Mouse (Mus musculus) CH12.LX (cell line): ENCODE measurements around the gene Stoml2. TPM values are rescaled to one million over a fixed set of nuclear protein-coding genes. Genes with fewer than 3 reads are reported as not detected.

Experiments used
- DNase-seq: peaks from one replicate; pipeline ENCODE4 v3.0.0-alpha.2; 2013; ENCODE audit errors: extremely low read depth
- H3K27ac ChIP-seq: 2 replicates; pipeline ENCODE4 v1.5.1; 2012; ENCODE audit warnings: low read depth, mild to moderate bottlenecking, control low read depth, moderate library complexity; ENCODE audit not compliant: insufficient read depth
- H3K27me3 ChIP-seq: replicated peaks from 2 replicates; pipeline ENCODE3; 2012; ENCODE audit warnings: inconsistent platforms
- H3K36me3 ChIP-seq, 2 experiments: replicated peaks in 1 of 2; 2 replicates each; pipeline versions ENCODE3 to v1.6.1; 2012; ENCODE audit warnings: inconsistent platforms in 1 of 2, low read length in 1 of 2, mild to moderate bottlenecking in 1 of 2, mixed read lengths in 1 of 2, moderate library complexity in 1 of 2; ENCODE audit not compliant: control insufficient read depth in 1 of 2, insufficient read depth in 1 of 2
- H3K4me1 ChIP-seq, 2 experiments: 2 replicates each; pipeline ENCODE4 v1.6.1; 2012; ENCODE audit warnings: inconsistent platforms in 1 of 2, moderate library complexity in 1 of 2; ENCODE audit not compliant: insufficient read depth in 2 of 2, control insufficient read depth in 1 of 2
- H3K4me2 ChIP-seq: 2 replicates; pipeline ENCODE4 v1.6.1; 2012; ENCODE audit warnings: low read depth, mild to moderate bottlenecking, control low read depth; ENCODE audit not compliant: poor library complexity, insufficient read depth, severe bottlenecking
- H3K4me3 ChIP-seq, 3 experiments: fragments of 150-350 bp in 1 of 3; sonication (generic) in 1 of 3; replicated peaks in 1 of 3; 2 replicates each; pipeline versions ENCODE3 to v1.5.1; 2011 to 2012; ENCODE audit warnings: low read depth in 2 of 3, low read length in 2 of 3, mild to moderate bottlenecking in 2 of 3, moderate library complexity in 2 of 3, control low read depth in 1 of 3, improper control_type of control experiment in 1 of 3, inconsistent platforms in 1 of 3, mixed read lengths in 1 of 3; ENCODE audit not compliant: poor library complexity in 1 of 3
- H3K79me2 ChIP-seq: replicated peaks from 2 replicates; pipeline ENCODE4 v1.6.1; 2012; ENCODE audit warnings: mild to moderate bottlenecking, moderate library complexity; ENCODE audit not compliant: control insufficient read depth, poor library complexity, insufficient read depth, severe bottlenecking; ENCODE audit errors: extremely low read depth
- H3K9ac ChIP-seq: 2 replicates; pipeline ENCODE4 v1.6.1; 2012; ENCODE audit warnings: low read depth, mild to moderate bottlenecking, control low read depth, moderate library complexity; ENCODE audit not compliant: insufficient read depth
- H3K9me3 ChIP-seq: replicated peaks from 2 replicates; pipeline ENCODE3; 2012; ENCODE audit warnings: low read length, inconsistent platforms, mixed read lengths
- CTCF ChIP-seq, 2 experiments: IDR thresholded peaks in 1 of 2; conservative IDR thresholded peaks in 1 of 2; 2 replicates each; pipeline ENCODE4 v1.5.1; 2011 to 2012; ENCODE audit warnings: low read depth in 2 of 2, low read length in 2 of 2, improper control_type of control experiment in 1 of 2, inconsistent platforms in 1 of 2, mild to moderate bottlenecking in 1 of 2, moderate library complexity in 1 of 2
- EP300 ChIP-seq: IDR thresholded peaks from 2 replicates; pipeline ENCODE4 v1.6.1; 2011; ENCODE audit warnings: low read length, improper control_type of control experiment
- ETS1 ChIP-seq: conservative IDR thresholded peaks from 2 replicates; pipeline ENCODE4 v1.6.1; 2012; ENCODE audit warnings: low read depth, mild to moderate bottlenecking, inconsistent platforms, low read length, improper control_type of control experiment, moderate library complexity
- GABPA ChIP-seq: IDR thresholded peaks from 2 replicates; pipeline ENCODE4 v1.6.1; 2012; ENCODE audit warnings: low read depth, low read length, improper control_type of control experiment, inconsistent platforms; ENCODE audit not compliant: insufficient replicate concordance
- IRF4 ChIP-seq: IDR thresholded peaks from 2 replicates; pipeline ENCODE4 v1.6.1; 2014; ENCODE audit warnings: low read depth, mild to moderate bottlenecking, inconsistent platforms, low read length, improper control_type of control experiment
- JUN ChIP-seq: IDR thresholded peaks from 2 replicates; pipeline ENCODE4 v1.6.1; 2011; ENCODE audit warnings: low read depth, mild to moderate bottlenecking, low read length, improper control_type of control experiment, moderate library complexity; ENCODE audit not compliant: insufficient read depth
- JUND ChIP-seq: conservative IDR thresholded peaks from 2 replicates; pipeline ENCODE4 v1.6.1; 2011; ENCODE audit warnings: low read depth, low read length, improper control_type of control experiment
- KAT2A ChIP-seq: IDR thresholded peaks from 2 replicates; pipeline ENCODE4 v1.6.1; 2012; ENCODE audit warnings: low read length, improper control_type of control experiment, inconsistent platforms; ENCODE audit not compliant: insufficient replicate concordance
- MAFK ChIP-seq: IDR thresholded peaks from 2 replicates; pipeline ENCODE4 v1.6.1; 2011; ENCODE audit warnings: low read length, improper control_type of control experiment; ENCODE audit not compliant: insufficient replicate concordance
- MYC ChIP-seq: IDR thresholded peaks from 2 replicates; pipeline ENCODE4 v1.6.1; 2011; ENCODE audit warnings: low read depth, mild to moderate bottlenecking, improper control_type of control experiment, low read length
- NELFE ChIP-seq: IDR thresholded peaks from 2 replicates; pipeline ENCODE4 v1.6.1; 2011; ENCODE audit warnings: low read depth, low read length, improper control_type of control experiment
- PAX5 ChIP-seq: IDR thresholded peaks from 2 replicates; pipeline ENCODE4 v1.6.1; 2012; ENCODE audit warnings: low read length, inconsistent platforms, mixed read lengths
- POLR2AphosphoS2 ChIP-seq: IDR thresholded peaks from 2 replicates; pipeline ENCODE4 v1.6.1; 2011; ENCODE audit warnings: low read depth, low read length, improper control_type of control experiment
- SMC3 ChIP-seq: IDR thresholded peaks from 2 replicates; pipeline ENCODE4 v1.6.1; 2011; ENCODE audit warnings: low read depth, low read length, improper control_type of control experiment
- UBTF ChIP-seq: IDR thresholded peaks from 2 replicates; pipeline ENCODE4 v1.6.1; 2012; ENCODE audit warnings: low read depth, mild to moderate bottlenecking, inconsistent platforms, low read length, improper control_type of control experiment, moderate library complexity
- USF2 ChIP-seq: conservative IDR thresholded peaks from 2 replicates; pipeline ENCODE4 v1.6.1; 2011; ENCODE audit warnings: low read depth, low read length, improper control_type of control experiment
- ZC3H11A ChIP-seq: IDR thresholded peaks from 2 replicates; pipeline ENCODE4 v1.6.1; 2012; ENCODE audit warnings: low read depth, mild to moderate bottlenecking, inconsistent platforms, low read length, improper control_type of control experiment
- ZNF384 ChIP-seq: IDR thresholded peaks from 2 replicates; pipeline ENCODE4 v1.6.1; 2012; ENCODE audit warnings: low read depth, low read length, improper control_type of control experiment, inconsistent platforms
- dilution Hi-C: fragments of 300-500 bp; cut with MboI; formaldehyde crosslinking; loops from 2 replicates; pipeline ENCODE4 v1.14.3; 2020; ENCODE audit warnings: low sequenced_read_pairs; ENCODE audit not compliant: extremely low pct_unique_long_range_greater_than_20kb, extremely low pct_ligation_motif_present
- in situ Hi-C: fragments of 300-500 bp; cut with MboI; formaldehyde crosslinking; loops from 3 replicates; pipeline ENCODE4 v1.14.3; 2019; ENCODE audit warnings: low sequenced_read_pairs, low pct_ligation_motif_present, low pct_unique_long_range_greater_than_20kb, mixed read lengths
- polyA plus RNA-seq: library from polyadenylated mRNA; unstranded; fragments of >175 nt; gene quantifications from 2 replicates; pipeline ENCODE4 v1.2.1, GENCODE M21; 2012; ENCODE audit warnings: low read depth; ENCODE audit not compliant: insufficient read length
- total RNA-seq, 2 experiments: library from RNA; depleted of rRNA; stranded (reverse); fragments of 300-350 nt in 1 of 2; fragments of >200 nt in 1 of 2; gene quantifications; 2 replicates each; pipeline ENCODE4 v1.2.3; 2012 to 2014

Stoml2 gene
- total and polyA plus RNA-seq, 3 experiments: 293 to 330 (median 296) TPM

DNA sequence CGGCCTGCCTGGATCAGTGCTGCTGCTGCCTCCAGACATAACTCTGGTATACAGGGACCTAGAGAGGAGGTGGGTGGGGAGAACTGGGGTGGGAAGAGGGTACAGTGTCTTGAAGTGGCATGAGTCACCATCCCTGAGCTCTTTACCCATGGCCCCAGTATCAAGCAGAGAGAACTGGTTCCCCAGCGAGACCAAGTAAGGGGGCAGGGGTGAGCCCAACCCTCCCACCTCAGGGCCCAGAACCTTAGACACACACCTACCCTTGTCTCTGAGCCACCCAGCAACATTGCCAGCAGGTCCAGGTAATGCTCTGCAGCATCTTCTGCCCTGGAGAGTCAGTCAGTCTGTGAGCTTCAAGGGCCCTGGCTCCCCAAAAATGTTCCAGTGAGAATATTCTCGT lies 26.6 kb downstream of the Stoml2 start (continued):
- no peak for TF ChIP-seq JUND
- TF ChIP-seq ZNF384: no peak
- no peak for TF ChIP-seq EP300

- TF ChIP-seq UBTF (no peak), MAFK (no peak), KAT2A (no peak), ZC3H11A (no peak)
- TF ChIP-seq, all 38 proteins: peak for 0
- H3K4me3 ChIP-seq: no peak overlapping the region
- no peak overlapping the region for H3K27ac ChIP-seq
- peaks cover 20% of the 10 kb centered on the region for H3K79me2 ChIP-seq
- no peaks in the 10 kb centered on the region for H3K9me3 ChIP-seq
- no peak overlapping the region for H3K9ac ChIP-seq
- in situ Hi-C loops (loop anchor here (25.0 kb wide), 1 partner anchor 559 kb away; the partner anchor contains the start of genes Creb3 and Tln1), dilution Hi-C loops (no loop called here)
- H3K27me3 ChIP-seq: no peaks in the 10 kb centered on the region
- no peak for DNase-seq
- H3K4me1 ChIP-seq: peaks cover 0 to 7% of the 10 kb centered on the region in 2 experiments; a peak in 2 of 4 replicates
- peaks cover 25 to 58% of the 10 kb centered on the region in 2 experiments for H3K36me3 ChIP-seq
- H3K4me2 ChIP-seq: no peak overlapping the region
Observed at GRCm38 (mm10) chr4:43002756-43003439, 28.6 kb downstream of the Stoml2 start.

- peaks cover 0 to 19% of the 10 kb centered on the region in 2 experiments; a peak in 2 of 4 replicates for H3K4me1 ChIP-seq
- in situ Hi-C loops (loop anchor here (25.0 kb wide), 1 partner anchor 561 kb away; the partner anchor contains the start of genes Creb3 and Tln1), dilution Hi-C loops (no loop called here)
- H3K4me3 ChIP-seq: no peak overlapping the region
- TF ChIP-seq ZC3H11A (no peak), IRF4 (no peak), POLR2AphosphoS2 (no peak), NELFE (no peak), ETS1 (no peak), KAT2A (no peak), MYC (no peak), SMC3 (no peak), JUN (no peak), USF2 (no peak), PAX5 (no peak), CTCF (conservative IDR thresholded peaks at IDR 0.05 in 1 of 2, IDR thresholded peaks at IDR 0.05 in 1 of 2; ENCODE audit: low read depth in 2 of 2, low read length in 2 of 2) (no peak), GABPA (no peak)
- H3K27me3 ChIP-seq: no peaks in the 10 kb centered on the region
- DNase-seq: no peak
- no peak overlapping the region for H3K27ac ChIP-seq
- H3K9me3 ChIP-seq: no peaks in the 10 kb centered on the region
- H3K4me2 ChIP-seq: no peak overlapping the region
- H3K9ac ChIP-seq: no peak overlapping the region
- H3K36me3 ChIP-seq: peaks cover 18 to 54% of the 10 kb centered on the region in 2 experiments
- H3K79me2 ChIP-seq: peaks cover 34% of the 10 kb centered on the region
Observed at GRCm38 (mm10) chr4:43001272-43001671, 30.2 kb downstream of the Stoml2 start.
